Mouse (Mus musculus) CD4-positive, CD25-positive, alpha-beta regulatory T cell, adult 4 months (primary cell): ENCODE results near the gene Pym1. TPM values are rescaled to one million over a fixed set of nuclear protein-coding genes. Genes with fewer than 3 reads are reported as not detected.
A peak's percentile ranks its signal among the peaks of the same experiment; 100 is the strongest.

Experiments used
- ATAC-seq: one replicate; pipeline ENCODE4 v1.8.0; 2017
- polyA plus RNA-seq, 2 experiments: library from polyadenylated mRNA; unstranded; fragments of 100-300 nt; shearing (Covaris generic); gene quantifications; one replicate each; pipeline ENCODE4 v1.2.1; 2017

The Pym1 gene
- polyA plus RNA-seq, 2 experiments from 2014 or later: 58.0 to 86.6 TPM

DNA sequence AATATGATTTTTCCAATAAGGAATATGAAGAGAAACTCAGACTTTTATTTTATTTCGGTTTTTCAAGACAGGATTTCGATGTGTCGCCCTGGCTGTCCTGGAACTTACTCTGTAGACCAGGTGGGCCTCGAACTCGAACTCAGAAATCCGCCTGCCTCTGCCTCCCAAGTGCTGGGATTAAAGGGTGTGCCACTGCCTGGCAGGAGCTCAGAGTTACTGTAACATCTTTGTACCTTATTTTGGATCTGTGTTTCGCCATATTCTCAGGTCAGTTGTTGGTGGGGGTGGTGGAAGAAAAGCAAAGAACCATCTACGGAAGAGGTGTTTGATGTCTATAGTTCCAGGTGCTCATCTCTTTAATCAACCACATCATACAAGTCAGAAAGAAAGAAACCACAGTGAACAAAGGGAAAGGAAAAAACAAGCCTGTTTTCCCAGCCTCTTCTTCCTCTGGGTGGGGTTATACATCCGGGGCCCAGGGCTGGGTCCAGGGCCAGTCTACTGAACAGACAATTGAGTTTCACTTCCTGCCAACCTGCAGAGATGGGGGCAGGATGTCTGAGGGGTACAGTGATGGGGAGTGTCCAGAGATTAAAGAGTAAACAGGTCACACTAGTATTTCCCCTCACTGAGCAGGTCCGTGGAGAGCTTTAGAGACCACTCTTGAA lies 1.6 kb upstream of the Pym1 start:
- ATAC-seq: peak; percentile 64

DNA sequence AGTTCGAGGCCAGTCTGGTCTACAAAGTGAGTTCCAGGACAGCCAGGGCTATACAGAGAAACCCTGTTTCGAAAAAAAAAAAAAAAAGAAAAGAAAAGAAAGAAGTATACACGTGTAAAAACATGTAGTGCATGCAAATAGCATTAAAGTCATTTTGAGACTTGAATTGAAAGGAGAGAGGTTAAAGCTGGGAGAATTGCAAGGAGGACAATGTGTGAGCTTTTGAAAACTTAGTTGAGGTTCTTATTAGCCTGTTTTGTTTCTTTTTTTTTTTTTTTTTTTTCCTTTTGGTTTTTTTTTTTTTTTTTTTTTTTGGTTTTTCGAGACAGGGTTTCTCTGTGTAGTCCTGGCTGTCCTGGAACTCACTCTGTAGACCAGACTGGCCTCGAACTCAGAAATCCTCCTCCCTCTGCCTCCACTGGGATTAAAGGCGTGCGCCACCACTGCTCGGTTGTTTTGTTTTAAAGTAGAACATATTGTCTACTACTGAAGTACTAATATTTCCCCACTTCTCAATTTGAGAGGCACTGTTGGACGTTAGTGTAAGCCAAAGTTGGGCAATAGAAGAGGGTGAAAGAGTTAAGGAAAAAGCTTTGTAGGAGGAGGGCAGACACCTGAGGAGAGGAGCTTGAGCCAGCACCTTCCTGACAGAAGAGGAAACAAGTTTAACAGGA lies 580 bp upstream of the Pym1 start:
- no peak for ATAC-seq

DNA sequence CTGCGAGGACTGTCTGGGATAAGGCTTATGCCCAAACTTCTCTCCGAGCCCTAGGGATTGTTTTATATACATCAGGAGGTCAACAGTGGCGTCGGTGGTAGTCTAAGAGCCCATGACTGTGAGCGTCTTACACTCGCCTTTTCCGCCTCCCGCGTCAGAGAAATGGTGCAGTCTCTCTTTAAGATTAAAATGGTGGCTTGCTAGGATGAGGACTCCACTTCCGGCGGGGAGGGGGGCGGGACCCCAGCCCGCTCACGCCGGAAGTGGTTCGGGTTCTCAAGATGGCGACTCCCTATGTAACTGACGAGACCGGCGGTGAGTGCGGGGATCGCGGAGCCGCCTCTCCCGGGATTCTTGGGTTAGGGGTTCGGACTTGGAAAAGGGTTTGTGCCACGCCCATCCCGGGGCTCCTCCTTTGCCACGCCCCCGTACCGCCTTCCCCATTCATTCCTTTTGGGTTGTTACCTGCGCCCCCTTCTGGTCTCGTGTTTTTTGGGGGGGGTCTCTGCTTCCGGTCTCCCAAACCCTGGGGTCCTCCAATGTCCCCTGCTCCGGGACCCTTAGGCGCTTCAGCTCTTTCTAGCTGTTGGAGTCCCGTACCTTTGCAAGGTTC lies 669 bp downstream of the Pym1 start:
- peak; percentile 53 for ATAC-seq

DNA sequence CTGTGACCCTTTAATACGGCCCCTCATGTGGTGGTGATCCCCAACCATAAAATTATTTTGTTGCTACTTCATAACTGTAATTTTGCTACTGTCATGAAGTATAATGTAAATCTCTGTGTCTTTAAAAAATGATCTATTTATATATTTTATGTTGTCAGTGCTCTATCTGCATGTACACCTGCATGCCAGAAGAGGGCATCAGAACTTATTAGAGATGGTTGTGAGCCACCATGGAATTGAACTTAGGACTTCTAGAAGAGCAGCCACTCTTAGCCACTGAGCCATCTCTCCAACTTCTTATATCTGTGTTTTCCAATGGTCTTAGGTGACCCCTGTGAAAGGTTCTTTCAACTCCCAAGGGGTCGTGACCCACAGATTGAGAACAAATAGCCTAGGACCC lies 25.2 kb downstream of the Pym1 start:
- ATAC-seq: no peak

DNA sequence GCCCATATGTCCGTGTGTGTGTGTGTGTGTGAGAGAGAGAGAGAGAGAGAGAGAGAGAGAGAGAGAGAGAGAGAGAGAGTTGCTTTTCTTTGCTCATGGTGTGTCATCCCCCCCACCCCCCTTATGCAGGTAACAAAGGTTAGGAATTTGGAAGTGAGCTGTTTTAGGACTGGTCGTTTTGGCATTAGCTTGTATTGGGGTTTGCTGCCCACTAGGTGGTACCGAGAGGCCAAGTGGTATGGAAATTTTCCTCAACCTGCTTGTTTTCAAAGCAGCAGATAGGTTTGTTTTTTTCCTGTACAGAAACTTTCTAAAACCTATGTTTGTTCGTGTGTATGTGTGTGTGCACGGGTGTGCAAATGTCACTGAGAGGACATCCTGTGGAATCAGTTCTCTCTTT lies 26.0 kb downstream of the Pym1 start:
- no peak for ATAC-seq

DNA sequence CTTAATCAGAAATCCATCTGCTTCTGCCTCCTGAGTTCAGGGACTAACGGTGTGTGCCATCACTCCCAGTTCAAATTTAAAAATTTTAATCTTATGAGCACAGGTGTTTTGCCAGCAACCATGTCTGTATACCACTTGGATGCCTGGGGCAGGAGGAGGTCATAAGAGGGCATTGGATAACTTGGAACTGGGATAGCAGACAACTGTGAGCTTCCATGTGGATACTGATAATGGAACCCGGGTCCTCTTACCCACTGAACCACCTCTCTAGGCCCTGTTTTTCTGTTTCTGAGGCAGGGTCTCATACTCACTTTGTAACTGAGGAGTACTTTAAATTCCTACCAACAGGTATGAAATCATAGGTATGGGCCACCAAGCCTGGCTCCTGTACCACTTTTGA lies 30.8 kb downstream of the Pym1 start:
- ATAC-seq: no peak

DNA sequence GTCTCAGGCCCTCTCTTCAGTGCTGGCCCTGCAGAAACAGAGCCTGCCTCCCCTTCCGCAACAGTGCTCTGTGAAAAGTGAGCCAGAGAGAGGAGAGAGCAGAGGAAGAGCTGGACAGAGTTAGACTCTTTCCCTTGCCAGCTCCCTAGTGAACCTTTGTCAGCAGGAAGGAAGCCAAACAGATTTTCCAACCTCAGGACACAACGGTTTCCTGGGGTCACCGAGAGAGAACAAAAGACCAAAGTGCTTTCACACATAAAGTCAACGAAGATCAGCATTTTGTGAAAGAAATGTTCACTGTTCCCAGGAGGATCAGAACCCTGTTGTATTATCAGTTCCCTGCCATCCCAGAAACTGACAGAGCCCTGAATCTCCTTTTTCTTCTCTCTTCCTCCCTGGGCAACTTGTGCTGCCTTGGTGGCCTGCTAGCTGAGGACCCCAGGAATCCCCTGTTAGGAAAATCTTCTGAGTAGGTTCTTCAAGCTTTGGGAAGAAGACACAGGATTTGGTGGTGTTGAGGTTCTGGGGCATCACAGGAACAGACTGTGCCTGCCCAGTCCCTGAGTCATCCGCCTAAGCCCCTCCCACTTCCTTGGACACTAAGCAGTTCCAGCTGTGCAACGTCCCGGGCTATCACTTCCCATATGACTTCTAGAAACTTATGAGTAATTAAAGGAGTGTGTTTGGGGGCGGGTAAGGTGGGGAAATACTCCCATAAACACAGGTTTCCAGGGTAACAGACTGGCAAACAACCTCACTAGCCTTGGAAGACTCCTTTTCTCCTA lies 31.5 kb downstream of the Pym1 start:
- no peak for ATAC-seq

DNA sequence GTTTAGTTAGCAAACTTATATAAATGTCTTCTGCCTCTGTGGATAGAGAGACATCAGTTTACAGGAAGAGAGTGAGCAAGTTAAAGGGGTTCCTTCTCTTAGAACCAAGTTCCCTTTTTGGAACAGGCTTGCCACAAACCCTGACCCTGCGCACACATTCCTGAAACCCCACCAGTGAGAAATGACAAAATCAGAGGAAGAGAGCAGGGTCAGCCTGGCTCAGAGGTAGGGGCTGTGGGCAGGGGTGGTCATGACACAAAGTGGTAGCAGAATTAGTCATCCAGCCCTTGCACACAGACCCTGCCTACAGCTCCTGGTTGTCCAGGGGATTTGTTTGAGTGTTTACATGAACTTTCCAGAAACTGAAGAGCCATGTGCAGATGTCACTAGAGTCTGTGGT lies 32.5 kb downstream of the Pym1 start:
- ATAC-seq: no peak

DNA sequence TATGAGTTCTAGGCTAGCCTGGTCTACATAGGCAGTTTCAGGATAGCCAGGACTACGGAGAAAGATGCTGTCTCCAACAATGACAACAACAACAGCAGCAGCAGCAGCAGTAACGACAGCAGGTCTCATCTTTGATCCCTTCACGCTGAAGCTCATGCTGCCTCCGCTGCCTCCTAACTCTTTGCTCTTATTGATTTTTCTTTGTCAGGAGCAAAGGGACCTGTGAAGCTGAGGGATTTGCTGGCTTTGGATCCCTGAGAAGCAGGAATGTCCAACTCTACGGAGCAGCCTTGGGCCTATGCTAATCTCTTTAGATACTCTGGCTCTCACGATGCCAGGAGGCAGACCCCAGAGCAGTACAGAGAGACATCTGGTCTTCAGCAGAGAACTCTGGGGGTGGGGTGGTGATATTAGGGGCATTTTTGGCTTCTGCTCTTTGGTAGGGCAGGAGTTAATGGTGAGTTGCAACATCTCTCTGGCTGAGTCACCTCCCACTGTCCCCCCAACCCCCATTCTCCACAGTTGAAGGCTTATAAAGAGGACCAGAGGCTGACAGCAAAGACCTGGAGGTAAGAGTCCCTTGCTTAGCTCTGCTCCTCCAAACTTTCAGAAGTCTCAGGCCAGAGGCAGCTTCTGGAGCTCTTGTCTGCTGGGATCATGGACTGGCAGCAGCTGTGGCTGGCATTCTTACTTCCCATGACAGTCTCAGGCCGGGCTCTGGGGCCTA lies 42.9 kb downstream of the Pym1 start, which contains the start of gene Mmp19:
Gene Mmp19, plus strand, starts transcription at position 513 of the 727 bp plus-strand sequence.
- ATAC-seq: no peak

DNA sequence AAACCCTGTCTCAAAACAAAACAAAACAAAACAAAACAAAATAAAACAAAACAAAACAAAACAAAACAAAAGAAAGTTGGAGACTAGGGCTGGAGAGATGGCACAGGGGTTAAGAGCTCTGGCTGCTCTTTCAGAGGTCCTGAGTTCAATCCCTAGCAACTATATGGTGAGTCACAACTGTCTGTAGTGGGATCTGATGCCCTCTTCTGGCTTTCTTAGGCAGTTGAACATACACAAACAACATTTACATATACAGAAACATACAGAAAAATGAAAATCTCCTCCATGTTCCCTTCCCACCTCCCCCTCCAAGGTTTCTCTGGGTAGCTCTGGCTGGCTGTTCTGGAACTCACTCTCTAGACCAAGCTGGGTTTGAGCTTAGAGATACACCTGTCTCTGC lies 44.4 kb downstream of the Pym1 start:
- no peak for ATAC-seq

DNA sequence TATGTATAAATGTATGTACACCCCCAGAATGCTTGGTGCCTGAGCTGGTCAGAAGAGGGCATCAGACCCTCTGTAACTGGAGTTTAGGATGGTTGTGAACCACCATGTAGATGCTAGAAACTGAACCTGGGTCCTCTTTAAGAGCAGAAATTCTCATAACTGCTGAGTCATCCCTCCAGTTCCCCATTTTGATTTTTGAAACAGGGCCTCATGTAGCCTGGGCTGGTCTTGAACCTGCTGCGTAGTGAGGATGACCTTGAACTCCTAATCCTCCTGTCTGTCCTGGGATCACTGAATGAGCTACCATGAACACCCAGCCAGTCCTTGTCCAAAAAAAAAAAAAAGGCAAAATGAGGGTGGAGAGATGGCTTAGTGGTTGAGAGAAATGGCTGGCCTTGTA lies 45.6 kb downstream of the Pym1 start:
- no peak for ATAC-seq

DNA sequence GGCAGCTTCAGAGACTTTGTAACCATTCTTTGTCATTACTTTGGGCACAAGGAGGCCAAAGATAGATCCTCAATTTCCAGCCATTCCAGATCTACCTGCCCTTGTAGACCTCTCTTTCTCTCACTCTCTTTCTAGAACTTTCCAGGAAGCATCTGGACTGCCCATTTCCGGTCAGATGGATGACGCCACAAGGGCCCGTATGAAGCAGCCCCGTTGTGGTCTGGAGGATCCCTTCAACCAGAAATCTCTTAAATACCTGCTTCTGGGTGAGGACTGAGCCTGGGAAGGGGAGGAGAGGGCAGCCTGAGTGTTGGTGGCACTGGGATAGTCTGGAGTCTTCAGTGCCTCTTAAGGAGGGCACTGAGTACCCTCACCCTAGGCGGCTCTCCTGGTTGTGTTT lies 46.7 kb downstream of the Pym1 start:
- no peak for ATAC-seq

DNA sequence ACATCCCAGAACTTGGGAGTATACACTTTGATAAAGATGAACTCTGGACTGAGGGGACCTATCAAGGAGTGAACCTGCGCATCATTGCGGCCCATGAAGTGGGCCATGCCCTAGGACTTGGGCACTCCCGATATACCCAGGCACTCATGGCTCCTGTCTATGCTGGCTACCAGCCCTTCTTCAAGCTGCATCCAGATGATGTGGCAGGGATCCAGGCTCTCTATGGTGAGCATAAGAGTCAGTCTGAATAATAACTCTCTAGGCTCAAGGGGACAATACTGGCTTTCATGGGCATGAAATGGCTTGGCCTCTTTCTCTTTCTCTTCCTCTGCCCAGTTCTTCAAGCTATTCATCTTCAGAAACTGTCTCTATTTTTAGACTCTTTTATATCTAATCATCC lies 47.9 kb downstream of the Pym1 start:
- ATAC-seq: no peak

DNA sequence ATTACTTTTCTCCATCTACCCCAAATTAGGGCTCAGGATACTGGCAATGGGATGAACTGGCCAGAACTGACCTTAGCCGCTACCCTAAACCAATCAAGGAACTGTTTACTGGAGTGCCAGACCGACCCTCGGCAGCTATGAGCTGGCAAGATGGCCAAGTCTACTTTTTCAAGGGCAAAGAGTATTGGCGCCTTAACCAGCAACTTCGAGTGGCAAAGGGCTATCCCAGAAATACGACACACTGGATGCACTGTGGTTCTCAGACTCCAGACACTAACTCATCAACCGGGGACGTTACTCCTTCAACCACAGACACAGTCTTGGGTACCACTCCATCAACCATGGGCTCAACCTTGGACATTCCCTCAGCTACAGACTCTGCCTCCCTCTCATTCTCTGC lies 51.0 kb downstream of the Pym1 start:
- ATAC-seq: no peak

DNA sequence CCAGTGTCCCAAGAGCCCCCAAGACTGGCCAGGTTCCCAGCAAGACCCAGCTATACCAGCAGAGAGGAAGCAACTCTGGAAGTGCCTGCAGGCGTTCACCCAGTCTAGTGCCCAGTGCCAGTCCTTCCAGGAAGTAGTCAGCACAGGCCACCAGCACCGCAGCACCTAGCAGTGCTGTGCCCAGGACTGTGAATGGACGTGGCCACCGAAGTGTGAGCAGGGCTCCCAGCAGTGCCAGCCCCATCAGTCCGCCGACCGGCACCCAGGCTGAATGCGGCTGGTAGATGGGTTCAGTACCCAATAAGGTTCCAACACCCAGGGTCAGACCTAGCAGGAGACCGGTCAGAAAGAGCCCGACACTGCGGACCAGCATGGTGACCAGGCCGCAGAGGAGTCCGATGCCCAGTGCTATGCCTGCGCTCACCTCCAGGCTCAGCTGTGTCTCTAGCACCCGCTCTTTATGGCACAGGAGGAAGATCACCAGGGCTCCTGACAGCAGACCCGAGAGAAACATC lies 54.3 kb downstream of the Pym1 start:
- no peak for ATAC-seq

DNA sequence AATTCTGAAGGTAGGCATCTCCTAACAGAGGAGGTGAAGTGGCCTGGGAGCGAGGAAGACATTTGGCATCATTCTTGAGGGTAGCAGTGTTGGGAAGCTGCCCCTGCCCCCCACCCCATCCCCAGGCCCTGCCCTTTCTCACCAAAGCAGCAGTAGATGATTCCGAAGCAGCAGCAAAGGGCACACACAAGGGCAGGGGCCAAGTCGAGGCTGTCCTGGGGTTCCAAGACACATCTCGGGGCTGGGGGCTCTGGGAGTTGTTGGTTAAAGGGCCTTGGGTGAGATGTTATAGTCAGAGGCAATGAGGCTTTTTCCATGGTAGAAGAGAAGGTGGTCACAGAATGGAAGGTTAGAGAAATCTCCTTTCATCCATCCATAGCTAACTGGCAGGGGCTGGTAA lies 55.3 kb downstream of the Pym1 start:
- no peak for ATAC-seq

DNA sequence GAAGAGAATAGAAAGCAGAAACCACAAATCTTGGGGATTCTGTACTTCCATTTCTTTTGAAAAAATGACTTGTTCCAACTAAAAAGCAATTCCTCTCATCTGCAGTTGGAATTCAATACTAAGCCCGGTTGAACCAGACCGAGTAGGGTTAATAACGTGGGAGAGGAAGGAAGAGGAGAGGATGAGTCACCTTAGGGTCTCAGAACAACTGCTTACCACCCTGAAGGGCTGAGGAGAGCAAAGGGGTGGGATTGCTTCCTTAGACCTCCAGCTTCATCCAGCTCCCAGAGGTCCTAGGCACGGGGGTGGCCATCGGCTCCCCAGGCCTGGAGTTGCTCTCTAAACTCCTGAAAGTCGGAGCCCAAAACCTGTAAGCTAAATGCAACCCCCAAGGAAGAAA lies 55.7 kb downstream of the Pym1 start:
- ATAC-seq: no peak

DNA sequence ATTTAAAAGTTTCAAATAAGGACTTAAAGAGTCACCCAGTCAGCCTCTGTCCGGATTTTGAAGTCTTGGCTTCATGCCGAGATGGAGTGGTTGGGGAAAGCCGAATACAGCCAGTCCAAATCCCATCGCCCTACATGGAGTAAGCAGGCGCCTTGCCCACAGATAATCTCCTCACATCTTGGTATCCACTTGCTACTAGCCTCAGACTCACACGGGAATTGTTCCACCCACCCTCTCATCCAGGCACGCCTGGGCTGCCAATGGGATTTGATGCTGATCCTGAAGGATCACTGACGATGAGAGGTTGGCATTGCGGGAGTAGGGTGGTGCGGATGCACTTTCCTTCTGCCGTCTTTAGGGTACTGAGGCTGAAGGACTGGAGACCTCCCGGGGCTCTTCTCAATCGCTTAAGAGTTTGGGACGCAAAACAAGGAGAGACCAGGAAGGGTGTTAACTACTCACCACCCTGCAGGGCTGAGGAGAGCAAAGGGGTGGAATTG lies 56.1 kb downstream of the Pym1 start, which contains the start of gene Dnajc14:
Gene Dnajc14, plus strand, starts transcription at position 292 of the 500 bp plus-strand sequence.
- ATAC-seq: no peak

DNA sequence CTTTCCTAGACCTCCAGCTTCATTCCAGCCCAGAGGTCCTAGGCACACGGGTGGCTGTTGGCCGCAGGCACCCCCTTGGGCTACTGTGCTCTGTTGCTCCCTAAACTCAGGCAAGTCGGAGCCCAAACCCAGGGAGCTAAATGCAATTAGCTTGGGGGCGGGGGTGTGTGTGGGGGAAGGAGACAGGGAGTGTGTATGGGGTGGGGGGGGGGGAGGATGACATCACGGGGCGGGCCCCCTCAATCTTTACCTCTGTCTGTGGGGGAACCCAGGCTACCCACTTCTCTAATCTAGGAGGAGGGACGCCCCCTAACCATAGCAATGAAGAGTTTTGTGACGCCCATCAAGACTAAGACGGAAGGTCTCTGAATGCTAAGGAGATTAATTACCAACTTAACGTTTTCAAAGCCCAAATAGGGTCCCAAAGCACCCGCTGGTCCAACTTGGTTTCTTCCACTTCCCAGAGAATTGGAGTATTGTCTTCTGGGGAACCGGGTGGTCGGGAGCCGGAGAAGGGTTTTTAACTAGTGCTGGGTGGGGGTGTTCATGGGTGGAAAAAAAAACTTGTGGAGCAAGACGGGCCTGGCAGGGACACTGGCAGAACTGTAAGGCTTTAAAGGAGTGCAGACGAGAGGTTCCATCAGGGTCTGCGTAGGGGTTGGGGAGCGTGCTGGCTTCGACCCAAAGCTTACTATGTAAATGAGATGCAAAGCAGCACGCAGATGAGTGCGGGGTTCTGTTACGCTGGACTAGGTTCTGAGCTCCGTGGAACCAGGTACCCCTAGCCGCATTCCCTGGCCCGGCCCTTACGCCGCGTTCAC lies 56.8 kb downstream of the Pym1 start, which contains the start of gene Tmem198b:
Gene Tmem198b, minus strand, starts transcription at position 100 of the 821 bp plus-strand sequence.
- peak; percentile 37 for ATAC-seq

DNA sequence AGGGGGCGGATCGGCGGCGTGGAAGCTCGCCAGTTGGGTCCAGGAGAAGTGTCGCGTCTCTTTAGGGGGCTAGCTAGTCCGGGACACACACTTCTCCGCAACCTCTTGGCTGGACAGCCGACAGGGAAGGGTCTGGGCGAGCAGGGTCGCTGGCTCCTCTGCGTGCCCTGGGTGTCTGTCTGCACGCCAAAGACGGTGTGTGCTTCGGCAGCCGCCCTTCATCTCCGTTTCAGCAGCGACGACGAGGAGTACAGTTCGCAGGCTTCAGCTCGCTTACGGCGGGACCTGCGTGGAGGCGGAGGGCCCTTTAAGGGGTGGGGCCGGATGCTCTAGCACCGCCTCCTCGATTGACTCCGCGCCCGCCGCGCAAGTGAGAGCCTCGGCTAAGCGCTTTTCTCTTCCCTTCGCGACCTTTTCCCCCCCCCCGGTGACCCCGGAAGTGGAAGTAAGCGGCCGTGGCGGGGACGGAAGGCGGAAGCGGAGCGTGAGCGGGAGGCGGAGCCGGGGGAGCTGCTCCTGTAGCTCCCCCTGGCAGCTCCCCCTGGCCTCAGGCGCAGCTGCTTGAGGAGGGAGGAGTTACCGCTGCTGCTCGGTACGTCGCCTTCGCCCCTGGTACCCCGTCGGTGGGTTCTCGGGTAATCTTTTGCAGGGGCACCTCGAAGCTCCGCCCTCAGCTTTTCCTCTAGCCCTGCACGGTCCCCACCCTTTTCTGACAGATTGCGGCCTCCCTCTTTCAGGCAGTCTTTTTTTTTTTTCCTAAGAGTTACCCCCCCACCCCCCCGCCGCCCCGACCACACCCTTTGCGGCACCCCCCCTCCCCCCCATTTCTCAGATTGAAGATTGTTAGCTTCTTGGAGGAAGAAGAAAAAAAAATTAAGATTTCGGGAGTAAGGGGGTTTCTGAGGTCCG lies 57.7 kb downstream of the Pym1 start:
- ATAC-seq: peak; percentile 95
